Mouse (Mus musculus) ovary, adult 18-20 months (tissue): ENCODE results near the gene Cdc6.

ENCODE experiments used
- DNase-seq: peaks from one replicate; pipeline ENCODE4 v3.0.0; 2022; ENCODE audit warnings: low spot score, mixed read lengths

Gene Cdc6

GRCm38 (mm10) chr11:98961051-98961592 lies 53.5 kb downstream of the Cdc6 start:
- no peak for DNase-seq

GRCm38 (mm10) chr11:98961766-98962165 lies 54.2 kb downstream of the Cdc6 start:
- no peak for DNase-seq

GRCm38 (mm10) chr11:98962421-98963095 lies 55.0 kb downstream of the Cdc6 start:
- no peak for DNase-seq

- DNase-seq = peak; percentile 81
Measured at GRCm38 (mm10) chr11:98963191-98964021, 55.8 kb downstream of the Cdc6 start.

- no peak for DNase-seq
Measured at GRCm38 (mm10) chr11:98964201-98964615, 56.6 kb downstream of the Cdc6 start.

- DNase-seq = no peak
Measured at GRCm38 (mm10) chr11:98964616-98965415, 57.2 kb downstream of the Cdc6 start.

- DNase-seq = no peak
Measured at GRCm38 (mm10) chr11:98965416-98966077, 57.9 kb downstream of the Cdc6 start.

GRCm38 (mm10) chr11:98966499-98967141 lies 59.0 kb downstream of the Cdc6 start:
- peak; percentile 90 for DNase-seq

- DNase-seq = no peak
Measured at GRCm38 (mm10) chr11:98968079-98968478, 60.5 kb downstream of the Cdc6 start.

GRCm38 (mm10) chr11:98968716-98969495 lies 61.3 kb downstream of the Cdc6 start:
- no peak for DNase-seq

GRCm38 (mm10) chr11:98969496-98969927 lies 61.9 kb downstream of the Cdc6 start:
- no peak for DNase-seq

GRCm38 (mm10) chr11:98970191-98970925 lies 62.8 kb downstream of the Cdc6 start:
- no peak for DNase-seq

GRCm38 (mm10) chr11:98971316-98972031 lies 63.9 kb downstream of the Cdc6 start:
- DNase-seq = no peak

- DNase-seq = no peak
Measured at GRCm38 (mm10) chr11:98972215-98972614, 64.6 kb downstream of the Cdc6 start.

GRCm38 (mm10) chr11:98972801-98973360 lies 65.3 kb downstream of the Cdc6 start:
- DNase-seq = no peak
